Mouse (Mus musculus): ENCODE results near the gene Fam102a. TPM values are rescaled to one million over a fixed set of nuclear protein-coding genes. Genes with fewer than 3 reads are reported as not detected.

Gene Fam102a
- polyA plus RNA-seq, 1 experiment from 2014 or later: 21.0 TPM

GRCm38 (mm10) chr2:32568149-32568548, 33.0 kb downstream of the Fam102a start:
- Histone ChIP-seq H3K27me3 (no peaks in the 10 kb centered on the region), H3K9me3 (replicated peaks) (no peaks in the 10 kb centered on the region), H3K36me3 (peaks cover 63% of the 10 kb centered on the region), H3K27ac (replicated peaks) (no peak overlapping the region), H3K4me1 (peaks cover 12% of the 10 kb centered on the region), H3K9ac (no peak overlapping the region), H3K4me3 (replicated peaks) (no peak overlapping the region), H3K4me2 (replicated peaks) (no peak overlapping the region)
- ATAC-seq (ENCODE audit: insufficient number of reproducible peaks, low FRiP score, low TSS enrichment, low read depth): no peak
- WGBS: 72% methylated on average over 5 of the region's 5 CpGs

DNA sequence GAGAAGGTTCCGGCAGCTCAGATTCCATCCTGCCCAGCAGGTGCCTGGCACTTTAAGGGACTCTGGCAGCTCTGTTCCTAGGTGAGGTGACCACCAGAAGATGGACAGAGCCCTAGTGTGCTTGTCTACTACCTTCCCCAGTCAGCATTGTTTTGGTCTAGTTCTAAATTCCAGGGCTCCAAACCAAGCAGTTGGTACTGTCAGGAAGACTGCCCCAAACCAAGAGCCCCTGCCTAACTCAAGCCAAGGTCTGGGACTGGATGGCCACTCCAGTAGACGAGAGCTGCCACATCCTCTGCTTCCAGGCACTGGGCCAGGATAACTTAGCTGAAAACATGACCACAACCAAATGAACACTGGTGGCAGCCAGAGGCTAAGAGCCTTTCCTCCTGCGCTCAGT, 33.8 kb downstream of the Fam102a start:
- Histone ChIP-seq H3K27ac (replicated peaks) (no peak overlapping the region), H3K36me3 (peaks cover 60% of the 10 kb centered on the region), H3K4me1 (peaks cover 12% of the 10 kb centered on the region), H3K9ac (no peak overlapping the region), H3K27me3 (no peaks in the 10 kb centered on the region), H3K4me2 (replicated peaks) (no peak overlapping the region), H3K9me3 (replicated peaks) (no peaks in the 10 kb centered on the region), H3K4me3 (replicated peaks) (no peak overlapping the region)
- no peak for ATAC-seq (ENCODE audit: insufficient number of reproducible peaks, low FRiP score, low TSS enrichment, low read depth)
- 88% methylated on average over 3 of the region's 3 CpGs for WGBS

DNA sequence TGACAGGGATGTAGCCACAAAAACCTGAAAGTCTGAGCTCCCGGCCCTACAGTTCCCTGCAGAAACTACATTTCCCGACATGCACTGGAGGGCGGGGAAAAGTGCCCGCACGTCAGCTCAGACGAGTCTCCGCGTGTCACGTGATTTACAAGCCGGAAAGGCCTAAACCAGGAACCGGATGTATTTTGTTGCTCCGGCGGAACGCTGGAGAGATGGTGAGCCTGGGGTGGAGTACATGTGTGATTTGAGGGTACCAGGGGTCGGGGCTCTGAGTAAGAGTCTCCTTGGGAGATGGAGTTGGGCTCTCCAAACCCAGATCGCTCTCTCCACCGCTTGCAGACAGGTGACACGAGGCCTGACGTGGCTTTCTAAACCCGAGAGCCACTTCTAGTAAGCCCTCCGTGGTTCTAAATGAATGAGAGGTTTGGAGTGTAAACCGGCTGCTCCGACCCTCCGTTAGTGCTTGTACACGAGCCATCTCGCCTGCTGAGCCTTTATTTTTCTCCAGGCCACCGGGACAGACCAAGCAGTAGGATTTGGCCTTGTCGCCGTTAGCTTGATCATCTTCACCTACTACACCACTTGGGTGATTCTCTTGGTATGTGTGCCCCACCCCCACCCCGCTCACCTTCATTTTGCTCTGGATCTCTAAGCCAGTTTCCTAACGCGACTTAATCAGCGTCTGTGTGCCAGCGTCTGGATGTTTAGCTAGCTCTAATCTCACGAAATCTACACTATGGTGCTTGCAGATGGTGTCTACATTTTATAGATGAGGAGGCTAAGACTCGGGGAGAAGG, 35.8 kb downstream of the Fam102a start, which contains the start of gene Dpm2:
Gene Dpm2, plus strand, starts transcription at position 161 of the 797 bp plus-strand sequence.
- Histone ChIP-seq H3K4me3 (replicated peaks) (peak within 1 kb of the TSS; percentile 86), H3K27ac (replicated peaks) (peak within 1 kb of the TSS; percentile 66), H3K9ac (peak within 1 kb of the TSS; percentile 69), H3K36me3 (peaks cover 41% of the 10 kb centered on the region), H3K9me3 (replicated peaks) (no peaks in the 10 kb centered on the region), H3K4me1 (peaks cover 25% of the 10 kb centered on the region), H3K4me2 (replicated peaks) (peak within 1 kb of the TSS; percentile 89), H3K27me3 (no peaks in the 10 kb centered on the region)
- peak; percentile 81 for ATAC-seq (ENCODE audit: insufficient number of reproducible peaks, low FRiP score, low TSS enrichment, low read depth)
- 2% methylated on average over 36 of the region's 36 CpGs for WGBS

DNA sequence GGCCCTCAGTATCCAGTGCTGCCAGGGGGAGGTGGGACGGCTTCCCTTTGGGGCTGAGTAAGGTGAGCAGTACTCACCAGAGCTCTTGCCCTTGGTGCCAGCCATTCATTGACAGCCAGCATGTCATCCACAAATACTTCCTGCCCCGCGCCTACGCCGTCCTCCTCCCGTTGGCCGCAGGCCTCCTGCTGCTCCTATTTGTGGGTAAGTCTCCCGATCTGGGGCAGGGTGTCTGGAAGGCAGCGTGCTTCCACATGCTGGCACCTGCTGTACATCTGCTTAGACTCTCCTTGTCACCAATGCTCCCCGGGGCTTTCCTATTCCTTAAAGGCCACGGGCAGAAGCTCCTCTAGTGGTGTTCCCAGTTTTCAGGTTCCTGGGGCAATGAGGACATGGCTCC, 37.1 kb downstream of the Fam102a start:
- Histone ChIP-seq H3K36me3 (peaks cover 29% of the 10 kb centered on the region), H3K9ac (no peak overlapping the region), H3K4me1 (peaks cover 26% of the 10 kb centered on the region), H3K4me2 (replicated peaks) (no peak overlapping the region), H3K27me3 (no peaks in the 10 kb centered on the region), H3K27ac (replicated peaks) (no peak overlapping the region), H3K9me3 (replicated peaks) (no peaks in the 10 kb centered on the region), H3K4me3 (replicated peaks) (peak overlapping the region; percentile 86; the same call in 1 of the 2 replicates)
- no peak for ATAC-seq (ENCODE audit: insufficient number of reproducible peaks, low FRiP score, low TSS enrichment, low read depth)
- 80% methylated on average over 11 of the region's 11 CpGs for WGBS

GRCm38 (mm10) chr2:32574497-32574896, 39.4 kb downstream of the Fam102a start, which contains the start of gene Pip5kl1:
TSS of gene Pip5kl1 (plus strand) at chr2:32574797.
- Histone ChIP-seq H3K27me3 (peaks cover 12% of the 10 kb centered on the region), H3K4me2 (replicated peaks) (peak within 1 kb of the TSS; percentile 95), H3K9ac (no peak within 1 kb of the TSS), H3K9me3 (replicated peaks) (no peaks in the 10 kb centered on the region), H3K27ac (replicated peaks) (no peak within 1 kb of the TSS), H3K4me3 (replicated peaks) (peak within 1 kb of the TSS; percentile 43), H3K36me3 (peaks cover 9% of the 10 kb centered on the region; the same call in 1 of the 2 replicates), H3K4me1 (peaks cover 26% of the 10 kb centered on the region)
- no peak for ATAC-seq (ENCODE audit: insufficient number of reproducible peaks, low FRiP score, low TSS enrichment, low read depth)
- WGBS: 77% methylated on average over 6 of the region's 6 CpGs

DNA sequence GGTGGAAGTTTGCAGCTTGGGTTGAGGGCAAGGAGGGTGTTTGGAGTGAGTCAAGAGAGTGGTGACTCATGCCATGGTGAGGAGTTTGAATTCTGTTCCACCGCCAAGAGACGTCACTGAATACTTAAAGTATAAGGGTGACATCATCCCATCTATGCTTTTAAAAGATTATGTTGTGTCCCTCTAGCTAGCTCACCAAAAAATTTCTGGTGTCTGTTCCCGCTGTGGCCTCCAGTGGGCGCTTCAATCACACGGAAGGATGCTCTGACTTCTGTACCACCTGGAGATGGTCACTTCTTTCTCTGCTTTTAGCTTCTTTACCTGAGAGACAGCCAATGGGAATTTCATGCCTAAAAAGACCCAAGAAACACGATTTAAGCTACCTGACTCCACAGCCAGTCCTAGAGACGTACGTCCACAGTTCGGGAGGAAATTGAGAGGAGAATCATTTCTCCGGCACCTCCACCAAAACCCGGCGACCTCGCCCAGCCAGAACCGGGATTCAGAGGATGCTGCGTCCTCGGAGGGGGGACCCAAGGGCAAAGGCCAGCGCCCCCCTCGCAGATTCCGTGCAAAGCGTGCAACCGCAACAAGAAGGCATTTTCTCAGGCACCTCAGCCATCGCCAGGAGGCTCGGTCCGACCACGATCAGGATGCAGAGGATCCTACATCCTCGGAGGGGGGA, 39.9 kb downstream of the Fam102a start:
- no peak for ATAC-seq (ENCODE audit: insufficient number of reproducible peaks, low FRiP score, low TSS enrichment, low read depth)
- under 1% methylated on average over 26 of the region's 26 CpGs for WGBS
- peak overlapping the region; percentile 95 for H3K4me2 ChIP-seq (replicated peaks)
- H3K4me1 ChIP-seq: peaks cover 26% of the 10 kb centered on the region
- no peak overlapping the region for H3K27ac ChIP-seq (replicated peaks)
- H3K9me3 ChIP-seq (replicated peaks): no peaks in the 10 kb centered on the region
- peaks cover 9% of the 10 kb centered on the region; the same call in 1 of the 2 replicates for H3K36me3 ChIP-seq
- peaks cover 18% of the 10 kb centered on the region for H3K27me3 ChIP-seq
- no peak overlapping the region for H3K9ac ChIP-seq
- peak overlapping the region; percentile 43 for H3K4me3 ChIP-seq (replicated peaks)

DNA sequence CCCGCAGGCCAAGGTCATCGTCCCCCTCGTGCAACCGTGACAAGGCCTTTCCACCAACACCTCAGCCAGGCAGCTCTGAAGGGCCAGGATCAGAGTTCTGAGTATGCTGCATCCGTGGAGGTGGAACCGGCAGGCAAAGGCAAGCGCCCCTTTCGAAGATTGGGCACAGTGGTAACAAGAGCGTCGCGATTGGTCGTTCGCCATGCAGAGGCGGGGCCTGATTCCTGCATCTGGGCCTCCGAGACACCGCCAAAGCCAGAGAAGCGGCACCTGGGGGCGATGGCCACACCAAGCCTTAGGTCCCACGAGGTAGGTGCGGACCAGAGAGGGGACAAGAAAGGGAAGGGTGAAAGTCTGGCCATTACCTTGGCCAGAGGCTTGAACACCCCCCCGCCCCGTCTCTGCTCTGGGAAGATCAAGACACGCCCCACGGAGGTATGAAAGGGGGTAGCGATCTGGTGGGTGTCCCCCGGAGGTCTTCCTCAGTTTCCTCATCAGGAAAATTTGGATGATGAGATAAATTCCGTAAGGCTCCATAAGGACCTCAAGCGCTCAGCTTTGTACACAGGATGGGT, 40.5 kb downstream of the Fam102a start, which contains the start of gene 9430097D07Rik:
Gene 9430097D07Rik, minus strand, starts transcription at position 99 of the 575 bp plus-strand sequence.
- no peak for ATAC-seq (ENCODE audit: insufficient number of reproducible peaks, low FRiP score, low TSS enrichment, low read depth)
- Histone ChIP-seq H3K9ac (no peak within 1 kb of the TSS), H3K36me3 (peaks cover 9% of the 10 kb centered on the region; the same call in 1 of the 2 replicates), H3K4me1 (peaks cover 26% of the 10 kb centered on the region), H3K4me3 (replicated peaks) (peak within 1 kb of the TSS; percentile 43), H3K27ac (replicated peaks) (no peak within 1 kb of the TSS), H3K27me3 (peaks cover 21% of the 10 kb centered on the region), H3K9me3 (replicated peaks) (no peaks in the 10 kb centered on the region), H3K4me2 (replicated peaks) (peak within 1 kb of the TSS; percentile 95)
- 7% methylated on average over 28 of the region's 28 CpGs for WGBS

- WGBS: 87% methylated on average over 9 of the region's 9 CpGs
- no peaks in the 10 kb centered on the region for H3K9me3 ChIP-seq (replicated peaks)
Observed at GRCm38 (mm10) chr2:32576532-32576931, 41.4 kb downstream of the Fam102a start.

DNA sequence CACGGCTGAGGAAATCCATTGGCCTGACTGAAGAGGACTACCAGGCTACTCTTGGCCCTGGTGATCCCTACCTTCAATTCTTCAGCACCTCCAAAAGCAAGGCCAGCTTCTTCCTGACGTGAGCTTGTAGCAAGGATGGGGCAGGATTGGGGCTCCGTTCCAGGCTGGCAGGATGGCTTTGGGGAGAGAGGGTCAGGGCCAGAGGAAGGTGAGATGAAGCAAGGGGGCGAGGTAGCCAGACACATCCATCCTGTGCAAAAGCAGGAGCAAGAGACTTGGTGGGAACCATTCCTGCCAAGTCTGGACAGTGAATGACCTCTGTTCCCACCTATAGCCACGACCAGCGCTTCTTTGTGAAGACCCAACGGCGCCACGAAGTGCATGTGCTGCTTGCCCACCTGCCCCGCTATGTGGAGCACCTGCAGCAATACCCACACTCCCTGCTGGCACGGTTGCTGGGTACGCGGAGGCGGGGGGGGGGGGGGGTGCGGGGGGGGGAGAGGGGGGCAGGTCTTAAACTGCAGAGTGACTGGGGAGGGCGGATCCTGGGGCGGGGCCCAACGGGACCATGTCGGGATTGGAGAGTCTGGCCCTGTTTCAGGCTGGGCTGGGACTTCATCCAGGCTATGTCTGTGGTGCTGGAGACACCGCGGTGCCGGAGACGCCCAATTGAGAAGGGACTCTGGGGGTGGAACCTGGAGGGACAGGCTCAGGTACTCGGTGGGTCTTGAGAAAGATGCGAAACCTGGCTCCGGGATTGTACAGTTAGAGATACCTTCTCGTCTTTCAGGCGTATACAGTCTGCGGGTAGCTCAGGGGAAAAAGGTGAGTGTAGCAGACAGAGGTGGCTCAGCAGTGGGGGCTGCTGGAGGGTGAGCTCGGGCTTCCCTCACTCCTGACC, 43.3 kb downstream of the Fam102a start:
- H3K4me3 ChIP-seq (replicated peaks): no peak overlapping the region
- peaks cover 2% of the 10 kb centered on the region; the same call in 1 of the 2 replicates for H3K36me3 ChIP-seq
- no peaks in the 10 kb centered on the region for H3K9me3 ChIP-seq (replicated peaks)
- H3K27me3 ChIP-seq: peaks cover 30% of the 10 kb centered on the region
- H3K4me1 ChIP-seq: peaks cover 20% of the 10 kb centered on the region
- no peak for ATAC-seq (ENCODE audit: insufficient number of reproducible peaks, low FRiP score, low TSS enrichment, low read depth)
- 36% methylated on average over 24 of the region's 30 CpGs for WGBS
- H3K27ac ChIP-seq (replicated peaks): no peak overlapping the region
- no peak overlapping the region for H3K9ac ChIP-seq
- H3K4me2 ChIP-seq (replicated peaks): no peak overlapping the region

More at GRCm38 (mm10) chr2:32576532-32576931, 41.4 kb downstream of the Fam102a start:
- Histone ChIP-seq H3K4me1 (peaks cover 22% of the 10 kb centered on the region), H3K9ac (no peak overlapping the region), H3K27me3 (peaks cover 21% of the 10 kb centered on the region), H3K27ac (replicated peaks) (no peak overlapping the region), H3K36me3 (peaks cover 9% of the 10 kb centered on the region; the same call in 1 of the 2 replicates), H3K4me3 (replicated peaks) (no peak overlapping the region), H3K4me2 (replicated peaks) (no peak overlapping the region)
- no peak for ATAC-seq (ENCODE audit: insufficient number of reproducible peaks, low FRiP score, low TSS enrichment, low read depth)

DNA sequence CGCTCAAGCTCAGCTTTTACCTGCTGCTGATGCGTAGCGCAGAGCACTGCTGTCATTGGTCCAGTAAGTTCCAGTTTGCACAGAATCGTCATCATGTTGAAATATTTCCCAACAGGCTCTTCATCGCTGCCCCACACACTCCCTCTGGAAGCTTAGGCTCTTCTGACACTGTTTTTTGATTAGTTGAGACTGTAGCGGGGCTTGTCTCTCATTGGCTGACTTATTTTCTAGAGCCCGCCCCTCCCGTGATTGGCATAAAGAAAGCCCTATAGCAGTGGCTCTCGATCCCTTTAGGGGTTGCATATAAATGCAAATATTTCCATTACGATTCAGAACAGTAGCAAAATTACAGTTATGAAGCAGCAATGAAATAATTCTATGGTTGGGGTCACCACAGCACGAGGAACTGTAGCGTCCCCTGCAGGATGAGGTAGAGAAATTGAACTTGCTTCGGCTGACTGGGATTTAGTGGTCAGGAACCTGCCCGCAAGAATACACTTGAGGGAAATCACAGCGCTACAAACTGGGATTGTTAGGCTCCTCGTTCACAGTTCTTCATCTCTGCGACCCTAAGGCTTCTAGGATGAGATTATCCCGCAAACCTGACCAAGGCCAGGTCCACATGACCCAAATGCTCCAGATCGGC, 46.4 kb downstream of the Fam102a start:
- no peaks in the 10 kb centered on the region for H3K9me3 ChIP-seq (replicated peaks)
- ATAC-seq (ENCODE audit: insufficient number of reproducible peaks, low FRiP score, low TSS enrichment, low read depth): no peak
- peak overlapping the region; percentile 22; the same call in 1 of the 2 replicates for H3K4me3 ChIP-seq (replicated peaks)
- peaks cover 6% of the 10 kb centered on the region for H3K4me1 ChIP-seq
- peaks cover 30% of the 10 kb centered on the region for H3K27me3 ChIP-seq
- no peak overlapping the region for H3K9ac ChIP-seq
- WGBS: 32% methylated on average over 19 of the region's 19 CpGs
- H3K36me3 ChIP-seq: no peaks in the 10 kb centered on the region
- no peak overlapping the region for H3K27ac ChIP-seq (replicated peaks)
- peak overlapping the region; percentile 22 for H3K4me2 ChIP-seq (replicated peaks)
